Mouse (Mus musculus) frontal cortex, postnatal 10 days (tissue): ENCODE data around the gene Ccdc77.
"Not testable (repeated sequence)": the region's sequence is repeated elsewhere in the genome, so short reads cannot be mapped to it uniquely, and the experiment has no call there.

Experiments used
- DNase-seq, 2 experiments: peaks; one replicate each; pipeline ENCODE4 v3.0.0; 2022; ENCODE audit warnings: low spot score in 2 of 2, mixed read lengths in 1 of 2

Gene Ccdc77

DNA sequence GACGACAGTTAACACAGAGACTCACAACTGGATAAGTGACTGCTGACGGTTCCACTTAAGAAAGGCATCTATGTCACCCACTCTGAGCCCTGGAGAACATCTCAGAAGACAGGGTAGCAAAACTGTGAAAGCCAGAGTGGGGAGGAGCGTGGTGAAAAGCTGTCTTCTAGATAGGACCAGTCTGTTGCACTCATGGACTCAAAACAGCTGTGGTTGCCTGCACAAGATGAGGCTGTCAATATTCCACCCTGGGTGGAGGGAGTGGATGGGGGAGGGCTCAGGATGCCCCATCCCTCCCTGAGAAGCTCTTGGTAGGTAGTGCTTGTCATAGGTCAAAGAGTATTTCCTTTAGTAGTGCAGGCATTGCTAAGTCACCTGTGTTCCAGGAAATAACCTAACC, 54.4 kb downstream of the Ccdc77 start:
- no peak for DNase-seq

GRCm38 (mm10) chr6:120309338-120309737, 54.8 kb downstream of the Ccdc77 start:
- no peak for DNase-seq

DNA sequence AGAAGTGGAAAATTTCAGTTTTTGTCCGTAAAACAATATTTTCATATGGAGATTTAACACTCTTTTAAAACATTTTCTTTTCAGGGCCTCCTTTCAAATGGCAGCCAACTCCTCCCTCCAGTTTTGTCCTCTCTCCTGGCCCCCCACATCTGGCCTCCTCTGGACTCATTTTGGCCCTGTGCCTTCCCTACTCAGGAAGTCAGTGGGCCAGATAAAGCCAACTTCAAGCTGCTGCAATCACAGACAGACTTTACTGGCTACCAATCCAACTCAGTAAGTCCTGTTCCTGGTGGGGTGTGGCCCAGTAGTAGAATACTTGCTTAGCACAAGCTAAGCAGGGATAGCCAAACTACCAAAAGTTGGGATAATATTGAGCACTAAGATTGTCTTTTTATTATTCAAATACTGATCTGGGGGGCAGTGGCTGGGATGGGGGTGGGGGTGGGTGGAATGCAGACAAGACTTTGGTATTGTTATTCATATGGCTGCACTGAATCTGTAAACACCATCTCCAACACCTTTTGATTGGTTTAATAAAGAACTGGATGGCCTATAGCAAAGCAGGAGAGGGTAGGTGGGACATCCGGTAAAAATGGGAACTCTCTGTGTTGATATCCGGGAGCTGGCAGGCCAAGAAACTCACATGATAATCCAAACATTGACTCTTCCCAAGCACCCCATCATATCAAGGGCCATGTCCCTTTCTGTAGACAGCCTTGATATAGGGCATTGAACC, 57.1 kb downstream of the Ccdc77 start:
- DNase-seq = no peak

DNA sequence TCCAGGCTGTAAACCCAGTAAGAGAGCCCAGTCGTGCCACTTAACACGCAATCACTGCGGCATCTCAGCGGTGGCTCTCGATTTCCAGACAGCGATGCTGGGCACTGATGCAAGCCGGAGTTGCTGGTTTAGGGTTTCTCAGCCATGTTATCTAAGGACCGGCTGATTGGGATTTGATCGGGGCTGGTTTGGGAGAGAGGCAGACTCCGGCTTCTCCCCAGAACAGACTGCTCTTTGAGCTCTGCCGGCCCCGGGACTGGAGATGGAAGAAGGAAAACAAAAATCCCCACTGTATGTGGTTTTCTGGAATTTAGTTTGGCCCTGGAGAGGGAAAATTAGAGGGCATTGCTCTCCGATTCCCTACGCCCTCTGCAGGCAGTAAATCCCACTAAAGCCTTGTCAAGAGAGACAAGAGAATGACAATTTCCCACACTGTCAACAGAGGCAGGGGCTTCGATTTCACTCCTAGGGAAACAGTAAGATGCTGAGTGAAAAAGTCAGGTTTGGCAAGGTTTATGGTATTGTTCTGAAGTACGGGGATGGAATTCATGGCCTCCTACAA, 61.3 kb downstream of the Ccdc77 start:
- DNase-seq = peak in 1 of 2 experiments; percentile 7

DNA sequence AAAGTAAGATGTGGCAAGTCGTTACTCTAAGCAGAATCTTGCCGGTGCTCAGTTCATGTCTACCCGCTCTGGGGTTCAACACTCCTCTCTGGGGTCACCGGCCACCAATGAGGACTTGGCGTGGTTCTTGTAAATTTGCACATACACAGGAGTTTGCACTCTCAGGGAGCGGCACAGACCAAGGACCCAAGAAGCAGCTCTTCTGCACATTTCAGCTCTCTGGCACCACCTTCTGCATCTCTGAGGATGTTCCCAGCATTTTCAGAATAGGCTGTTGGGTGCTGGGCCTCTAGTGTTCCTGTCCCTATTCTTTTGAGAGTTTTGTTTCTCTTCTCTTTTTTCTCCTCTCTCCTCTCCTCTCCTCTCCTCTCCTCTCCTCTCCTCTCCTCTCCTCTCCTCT, 63.0 kb downstream of the Ccdc77 start:
- peak in 1 of 2 experiments; percentile 32 for DNase-seq

DNA sequence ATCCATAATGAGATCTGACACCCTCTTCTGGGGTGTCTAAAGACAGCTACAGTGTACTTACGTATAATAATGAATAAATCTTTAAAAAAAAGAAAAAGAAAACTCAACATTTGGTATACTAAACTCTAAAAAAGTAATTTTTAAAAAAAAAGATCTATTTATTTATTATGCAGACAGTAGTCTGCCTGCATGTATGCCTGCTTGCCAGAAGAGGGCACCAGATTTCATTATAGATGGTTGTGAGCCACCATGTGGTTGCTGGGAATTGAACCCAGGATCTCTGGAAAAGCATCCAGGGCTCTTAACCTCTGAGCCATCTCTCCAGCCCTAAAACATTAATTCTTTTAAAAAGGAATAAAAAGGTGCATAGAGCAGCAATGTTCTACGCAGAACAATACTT, 67.6 kb downstream of the Ccdc77 start:
- DNase-seq = not testable (repeated sequence)

- peak in 1 of 2 experiments; percentile 25 for DNase-seq
Measured at GRCm38 (mm10) chr6:120294785-120295133, 69.4 kb downstream of the Ccdc77 start.

DNA sequence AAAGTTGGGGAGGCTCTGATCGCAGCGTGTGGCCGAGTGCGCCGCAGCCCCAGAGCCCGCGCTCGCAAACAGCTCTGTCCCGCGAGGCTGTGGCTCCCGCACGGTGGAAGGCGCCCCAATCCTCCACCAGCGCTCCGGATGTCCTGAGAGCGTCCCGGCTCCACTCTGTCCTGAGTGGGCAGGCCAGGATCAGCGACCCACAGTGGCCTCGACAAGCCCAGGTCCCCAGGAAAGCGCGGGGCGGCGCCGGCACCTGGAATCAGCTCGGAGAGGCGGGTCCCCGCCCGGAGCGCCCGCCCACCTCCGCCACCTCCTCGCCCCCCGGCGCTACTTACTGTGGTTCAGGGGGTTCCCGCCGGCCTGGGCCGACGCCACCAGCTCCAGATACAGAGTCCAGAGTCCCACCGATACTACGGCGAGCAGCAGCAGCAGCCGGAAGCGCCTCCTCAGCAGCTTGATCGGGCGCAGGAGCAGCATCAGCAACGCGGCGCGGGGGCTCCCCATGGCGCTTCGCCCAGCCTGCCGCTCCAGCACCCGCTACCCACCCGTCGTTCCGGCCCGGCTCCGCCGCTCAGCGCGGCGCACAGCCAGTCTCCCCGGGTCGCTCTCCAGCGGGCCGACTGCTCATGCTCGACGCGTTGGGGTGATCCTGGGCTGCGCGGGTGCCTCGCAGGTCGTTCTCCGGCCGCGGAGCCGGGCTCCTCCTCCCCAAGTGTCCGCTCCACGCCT, 70.0 kb downstream of the Ccdc77 start, which contains the start of the genes D330020A13Rik and B4galnt3:
TSS of gene D330020A13Rik (plus strand) at position 309 of the 729 bp plus-strand sequence.
TSS of gene B4galnt3 (minus strand) at position 504 of the 729 bp plus-strand sequence.
- DNase-seq = peak in 1 of 2 experiments; percentile 34

- no peak for DNase-seq
Measured at GRCm38 (mm10) chr6:120291396-120292009, 72.7 kb downstream of the Ccdc77 start.

DNA sequence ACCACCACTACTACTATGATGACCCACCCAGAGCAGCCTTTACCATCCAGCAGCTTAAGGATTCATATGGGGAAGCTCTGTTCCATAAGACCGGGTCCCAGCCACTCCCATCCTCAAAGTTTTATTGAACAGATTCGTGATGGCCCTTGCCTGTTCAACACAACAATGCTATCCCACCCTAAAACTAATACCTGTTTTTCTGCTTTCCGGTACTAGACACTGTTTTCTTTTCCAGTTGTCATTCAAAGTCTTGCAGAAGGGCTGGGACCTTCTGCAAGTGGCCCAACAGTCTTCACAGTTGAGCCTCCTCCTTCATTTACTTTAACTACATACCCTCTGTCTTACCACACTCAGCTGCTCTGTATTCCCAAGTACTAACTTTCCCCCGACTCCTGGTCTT, 74.7 kb downstream of the Ccdc77 start:
- no peak for DNase-seq

GRCm38 (mm10) chr6:120288541-120288940, 75.6 kb downstream of the Ccdc77 start:
- no peak for DNase-seq

- no peak for DNase-seq
Measured at GRCm38 (mm10) chr6:120287279-120287678, 76.9 kb downstream of the Ccdc77 start.

GRCm38 (mm10) chr6:120276874-120277449, 87.2 kb downstream of the Ccdc77 start:
- no peak for DNase-seq

GRCm38 (mm10) chr6:120275301-120275700, 88.9 kb downstream of the Ccdc77 start:
- no peak for DNase-seq

DNA sequence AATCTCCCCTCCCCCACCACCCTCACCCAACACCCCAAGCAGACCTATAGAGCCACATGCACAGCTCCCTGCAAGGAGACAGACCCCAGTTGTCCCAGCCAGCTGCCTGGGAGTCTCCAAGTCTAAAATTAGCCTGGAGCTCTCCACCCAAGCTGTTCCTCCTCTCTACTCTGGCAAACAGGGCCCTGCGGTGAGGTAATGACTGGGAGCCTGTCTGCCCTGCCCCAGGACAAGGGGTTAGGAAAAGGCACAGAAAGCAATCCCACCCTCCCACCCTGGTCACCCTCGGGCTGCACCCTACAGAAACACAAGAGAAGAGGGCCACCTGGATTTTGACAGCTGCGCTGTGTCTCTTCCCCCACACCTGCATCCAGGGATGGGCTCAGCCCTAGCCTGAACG, 89.3 kb downstream of the Ccdc77 start:
- DNase-seq = no peak
